ENCODE assay signal across 27 mouse cellular contexts in the genomic region with DNA sequence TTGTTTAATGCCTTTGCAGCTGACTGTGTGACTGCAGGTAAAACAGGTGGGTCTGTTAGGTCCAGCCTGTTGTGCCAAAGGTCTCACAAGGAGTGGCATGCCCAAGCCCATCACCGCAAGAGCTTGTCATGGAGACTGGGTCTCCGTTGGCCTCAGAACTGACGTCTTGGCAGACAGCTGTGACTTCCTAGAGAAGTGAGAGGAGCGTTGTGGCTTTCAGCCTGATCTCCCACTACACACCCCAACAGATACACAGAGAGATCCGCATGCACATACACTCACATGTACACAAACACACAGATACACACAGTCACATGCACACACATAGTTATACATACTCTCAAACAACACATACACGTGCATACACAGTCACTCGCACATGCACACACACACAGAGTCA. TPM values are rescaled to one million over a fixed set of nuclear protein-coding genes. Genes with fewer than 3 reads are reported as not detected.
DNase-seq lines count a peak whose midpoint lies in the region; ATAC-seq lines count a peak whose summit lies in the region.
"Had no signal": no experiment of that assay in that cellular context is flagged by ENCODE, and none has a peak within 500 bp of the region (broad histone marks: within the 10 kb centered on the region; RNA-seq: fewer than 3 reads in every experiment).

No protein-coding gene starts in this region.

- H3K9ac ChIP-seq in heart, embryonic 16.5 days (ENCODE audit: low read length): no peak overlapping the region
- H3K9ac ChIP-seq in heart, embryonic 11.5 days (ENCODE audit: low read depth, low read length): no peak overlapping the region
- H3K9ac ChIP-seq in midbrain, embryonic 14.5 days (replicated peaks; ENCODE audit: low read length): no peak overlapping the region
- H3K9ac ChIP-seq: embryonic facial prominence, embryonic 15.5 days; hindbrain, embryonic 13.5 days had no signal

- intact Hi-C loops in gastrocnemius, postnatal 14 days (cut with DNase I; ENCODE audit: low total_unique reads): no loop called here

- ATAC-seq in heart, embryonic 16.5 days (replicated peaks; ENCODE audit: extremely low read depth, insufficient read depth, low FRiP score): no peak
- no peak for ATAC-seq in heart, embryonic 11.5 days (replicated peaks; ENCODE audit: insufficient number of reproducible peaks, low FRiP score, low TSS enrichment)
- ATAC-seq in megakaryocyte, adult 5-6 weeks (ENCODE audit: poor library complexity, severe bottlenecking): peak; percentile 33
- ATAC-seq in megakaryocyte-erythroid progenitor cell, adult 5-6 weeks (replicated peaks; ENCODE audit: low FRiP score, low TSS enrichment, poor library complexity, severe bottlenecking): no peak
- ATAC-seq in midbrain, embryonic 14.5 days (ENCODE audit: low FRiP score, low TSS enrichment): no peak
- ATAC-seq: forebrain, embryonic 16.5 days; hindbrain, postnatal 0 days had no signal

- H3K4me3 ChIP-seq in heart, embryonic 16.5 days (ENCODE audit: low read length): no peak overlapping the region
- H3K4me3 ChIP-seq in heart, embryonic 11.5 days (ENCODE audit: low read depth, low read length): no peak overlapping the region
- no peak overlapping the region for H3K4me3 ChIP-seq in midbrain, embryonic 14.5 days (replicated peaks; ENCODE audit: low read depth, low read length)
- H3K4me3 ChIP-seq: embryonic facial prominence, embryonic 15.5 days; erythroblast, embryonic 14.5 days; forebrain, embryonic 10.5 days; hindbrain, embryonic 13.5 days had no signal

- H3K4me1 ChIP-seq in heart, embryonic 16.5 days (ENCODE audit: control insufficient read depth, insufficient read depth, low read length): 0 out of 2 replicates have a peak, but pooled peaks cover 5% of the 10 kb centered on the region
- peaks cover 5% of the 10 kb centered on the region; the same call in 1 of the 2 replicates for H3K4me1 ChIP-seq in heart, embryonic 11.5 days (ENCODE audit: control insufficient read depth, insufficient read depth, low read length)
- no peaks in the 10 kb centered on the region for H3K4me1 ChIP-seq in midbrain, embryonic 14.5 days (ENCODE audit: control insufficient read depth, insufficient read depth, low read length)

- H3K36me3 ChIP-seq in heart, embryonic 16.5 days (ENCODE audit: control insufficient read depth, insufficient read depth): no peaks in the 10 kb centered on the region
- H3K36me3 ChIP-seq in heart, embryonic 11.5 days (ENCODE audit: control insufficient read depth, insufficient read depth, low read length): no peaks in the 10 kb centered on the region
- no peaks in the 10 kb centered on the region for H3K36me3 ChIP-seq in midbrain, embryonic 14.5 days (ENCODE audit: control insufficient read depth, insufficient read depth, low read length)
- H3K36me3 ChIP-seq: embryonic facial prominence, embryonic 15.5 days; forebrain, embryonic 10.5 days; hindbrain, embryonic 13.5 days had no signal

- H3K4me2 ChIP-seq in heart, embryonic 16.5 days (ENCODE audit: low read depth, low read length): no peak overlapping the region
- no peak overlapping the region for H3K4me2 ChIP-seq in heart, embryonic 11.5 days
- H3K4me2 ChIP-seq in midbrain, embryonic 14.5 days (ENCODE audit: low read length): no peak overlapping the region
- H3K4me2 ChIP-seq: embryonic facial prominence, embryonic 15.5 days; hindbrain, embryonic 13.5 days had no signal

- peak overlapping the region; percentile 64 for H3K27ac ChIP-seq in heart, embryonic 16.5 days (ENCODE audit: low read length)
- H3K27ac ChIP-seq in heart, embryonic 11.5 days (ENCODE audit: low read depth, low read length): no peak overlapping the region
- no peak overlapping the region for H3K27ac ChIP-seq in midbrain, embryonic 14.5 days (replicated peaks; ENCODE audit: low read depth, low read length)
- H3K27ac ChIP-seq: embryonic facial prominence, embryonic 15.5 days; forebrain, embryonic 10.5 days; hindbrain, embryonic 13.5 days; hindbrain, postnatal 0 days had no signal

- DNase-seq in thymus, postnatal 4 days: peak; percentile 46
- DNase-seq in thymus, adult 18-20 months: no peak
- DNase-seq in gastrocnemius, postnatal 14 days: no peak
- no peak for DNase-seq in midbrain, embryonic 14.5 days
- DNase-seq: adrenal gland, adult 2 months; adrenal gland, postnatal 25 days; cerebellum, adult 2 months; cerebellum, postnatal 10 days; embryo, embryonic 11 days; gastrocnemius, postnatal 10 days; heart, adult 11 months; heart, postnatal 14 days had no signal

- WGBS in heart, embryonic 16.5 days: 83% methylated on average over 7 of the region's 7 CpGs
- 74% methylated on average over 7 of the region's 7 CpGs for WGBS in heart, embryonic 11.5 days (ENCODE audit: insufficient replicate concordance)
- 91% methylated on average over 7 of the region's 7 CpGs for WGBS in midbrain, embryonic 14.5 days

- H3K9me3 ChIP-seq in heart, embryonic 16.5 days (replicated peaks; ENCODE audit: control insufficient read depth, low read length): no peaks in the 10 kb centered on the region
- no peaks in the 10 kb centered on the region for H3K9me3 ChIP-seq in heart, embryonic 11.5 days (replicated peaks; ENCODE audit: control insufficient read depth, low read length)
- no peaks in the 10 kb centered on the region for H3K9me3 ChIP-seq in midbrain, embryonic 14.5 days (ENCODE audit: control insufficient read depth, low read length)
- H3K9me3 ChIP-seq: embryonic facial prominence, embryonic 15.5 days; hindbrain, embryonic 13.5 days had no signal

- H3K27me3 ChIP-seq in heart, embryonic 16.5 days (ENCODE audit: control insufficient read depth, insufficient read depth, low read length): peaks cover 4% of the 10 kb centered on the region; the same call in 1 of the 2 replicates
- H3K27me3 ChIP-seq in heart, embryonic 11.5 days (ENCODE audit: control insufficient read depth, insufficient read depth, low read length): peaks cover 14% of the 10 kb centered on the region; the same call in 1 of the 2 replicates
- H3K27me3 ChIP-seq in midbrain, embryonic 14.5 days (ENCODE audit: control insufficient read depth, insufficient read depth, low read length): no peaks in the 10 kb centered on the region
- H3K27me3 ChIP-seq: embryonic facial prominence, embryonic 15.5 days had no signal

RNA-seq across cellular contexts. Expression of a gene that starts 31.6 kb away (rescaled TPM):
- polyA plus RNA-seq in heart, embryonic 16.5 days (2015; fragmentation: Nextera tagmentation; extraction: Ambion mirVana): 0.30 TPM in 1 of 2 replicates, not detected in the other
- not detected in 2 replicates for polyA plus RNA-seq in heart, embryonic 11.5 days (2014; fragmentation: Nextera tagmentation; extraction: Ambion mirVana)
- not detected in 2 replicates for total RNA-seq in megakaryocyte, adult 5-6 weeks (2015)
- not detected in 2 replicates for total RNA-seq in megakaryocyte, adult 5-6 weeks (2017)
- not detected for total RNA-seq in gastrocnemius, postnatal 14 days (2021)
- total RNA-seq in megakaryocyte-erythroid progenitor cell, adult 5-6 weeks (2014; fragmentation: Nextera tagmentation): not detected in 2 replicates
- not detected in 2 replicates for total RNA-seq in megakaryocyte-erythroid progenitor cell, adult 5-6 weeks (2017)
- not detected in 2 replicates for polyA plus RNA-seq in midbrain, embryonic 14.5 days (2014; fragmentation: Nextera tagmentation; extraction: Ambion mirVana)
- total RNA-seq: adrenal gland, adult 2 months; adrenal gland, postnatal 25 days; gastrocnemius, postnatal 10 days; heart, postnatal 14 days; hematopoietic stem cell, adult 5-6 weeks; hindbrain, postnatal 0 days had no signal
- polyA plus RNA-seq: adrenal gland, adult 2 months; C2C12; cerebellum, adult 2 months; embryonic facial prominence, embryonic 11.5 days; embryonic facial prominence, embryonic 15.5 days; erythroblast, embryonic 14.5 days; forebrain, embryonic 10.5 days; forebrain, embryonic 16.5 days; frontal cortex, adult 2 months; heart, embryonic 14.5 days; hindbrain, embryonic 13.5 days; hindbrain, postnatal 0 days had no signal

RNA-seq across cellular contexts. Expression of a gene that starts 36.7 kb away (rescaled TPM):
- polyA plus RNA-seq in heart, embryonic 16.5 days (2015; fragmentation: Nextera tagmentation; extraction: Ambion mirVana): 0.79 and 1.7 TPM in 2 replicates
- 0.17 and 0.18 TPM in 2 replicates for polyA plus RNA-seq in heart, embryonic 11.5 days (2014; fragmentation: Nextera tagmentation; extraction: Ambion mirVana)
- total RNA-seq in megakaryocyte, adult 5-6 weeks (2015): 0.36 TPM in 1 of 2 replicates, not detected in the other
- total RNA-seq in megakaryocyte, adult 5-6 weeks (2017): 0.11 and 0.73 TPM in 2 replicates
- under 1 TPM in 1 of 2 experiments, not detected in 1; 0.11 TPM for total RNA-seq in gastrocnemius, postnatal 14 days (2021)
- 0.77 TPM in 1 of 2 replicates, not detected in the other for total RNA-seq in megakaryocyte-erythroid progenitor cell, adult 5-6 weeks (2014; fragmentation: Nextera tagmentation)
- 0.27 and 1.3 TPM in 2 replicates for total RNA-seq in megakaryocyte-erythroid progenitor cell, adult 5-6 weeks (2017)
- 0.75 and 0.80 TPM in 2 replicates for polyA plus RNA-seq in midbrain, embryonic 14.5 days (2014; fragmentation: Nextera tagmentation; extraction: Ambion mirVana)
- total RNA-seq: adrenal gland, postnatal 25 days had no signal
- polyA plus RNA-seq: embryonic facial prominence, embryonic 11.5 days; erythroblast, embryonic 14.5 days had no signal

RNA-seq across cellular contexts. Expression of a gene that starts 40.8 kb away (rescaled TPM):
- 8.3 and 9.5 TPM in 2 replicates for polyA plus RNA-seq in heart, embryonic 16.5 days (2015; fragmentation: Nextera tagmentation; extraction: Ambion mirVana)
- polyA plus RNA-seq in heart, embryonic 11.5 days (2014; fragmentation: Nextera tagmentation; extraction: Ambion mirVana): 12.4 and 13.0 TPM in 2 replicates
- 4.2 and 7.6 TPM in 2 replicates for total RNA-seq in megakaryocyte, adult 5-6 weeks (2015)
- total RNA-seq in megakaryocyte, adult 5-6 weeks (2017): 19.6 and 27.5 TPM in 2 replicates
- total RNA-seq in gastrocnemius, postnatal 14 days (2021): 1 to 10 TPM; 9.3 to 9.7 TPM
- 19.9 and 24.4 TPM in 2 replicates for total RNA-seq in megakaryocyte-erythroid progenitor cell, adult 5-6 weeks (2014; fragmentation: Nextera tagmentation)
- 24.4 and 37.8 TPM in 2 replicates for total RNA-seq in megakaryocyte-erythroid progenitor cell, adult 5-6 weeks (2017)
- polyA plus RNA-seq in midbrain, embryonic 14.5 days (2014; fragmentation: Nextera tagmentation; extraction: Ambion mirVana): 14.8 and 17.5 TPM in 2 replicates
